Comparison of ENCODE assay signal across 9 mouse cellular contexts in genomic region chr10:100016326-100016709, GRCm38 (mm10). TPM values are rescaled to one million over a fixed set of nuclear protein-coding genes. Genes with fewer than 3 reads are reported as not detected.
A peak's percentile ranks its signal among the peaks of the same experiment; 100 is the strongest.
DNase-seq lines count a peak whose midpoint lies in the region; ATAC-seq lines count a peak whose summit lies in the region.
"Had no signal": no experiment of that assay in that cellular context is flagged by ENCODE, and none has a peak within 500 bp of the region (broad histone marks: within the 10 kb centered on the region; RNA-seq: fewer than 3 reads in every experiment).

No protein-coding gene starts in this region.

- H3K27ac ChIP-seq in neural tube, embryonic 11.5 days (ENCODE audit: low read depth, low read length): no peak overlapping the region
- H3K27ac ChIP-seq in forebrain, embryonic 11.5 days (ENCODE audit: low read depth, low read length): no peak overlapping the region
- H3K27ac ChIP-seq in heart, embryonic 16.5 days (ENCODE audit: low read length): peak overlapping the region; percentile 89
- peak overlapping the region; percentile 59; the same call in 1 of the 2 replicates for H3K27ac ChIP-seq in liver, embryonic 13.5 days
- H3K27ac ChIP-seq in neural tube, embryonic 12.5 days: no peak overlapping the region

- H3K9me3 ChIP-seq in neural tube, embryonic 11.5 days (ENCODE audit: control insufficient read depth, low read length): no peaks in the 10 kb centered on the region
- no peaks in the 10 kb centered on the region for H3K9me3 ChIP-seq in forebrain, embryonic 11.5 days (ENCODE audit: control insufficient read depth, low read length)
- H3K9me3 ChIP-seq in heart, embryonic 16.5 days (replicated peaks; ENCODE audit: control insufficient read depth, low read length): no peaks in the 10 kb centered on the region
- H3K9me3 ChIP-seq in liver, embryonic 13.5 days (replicated peaks): no peaks in the 10 kb centered on the region
- no peaks in the 10 kb centered on the region for H3K9me3 ChIP-seq in neural tube, embryonic 12.5 days

- peak; percentile 17; the same call in 1 of the 2 replicates for ATAC-seq in neural tube, embryonic 11.5 days (ENCODE audit: insufficient read depth, low FRiP score, low TSS enrichment)
- peak; percentile 39 for ATAC-seq in forebrain, embryonic 11.5 days (replicated peaks; ENCODE audit: low FRiP score)
- peak; percentile 38 for ATAC-seq in heart, embryonic 16.5 days (replicated peaks; ENCODE audit: extremely low read depth, insufficient read depth, low FRiP score)
- ATAC-seq in liver, embryonic 13.5 days (ENCODE audit: low read depth): no peak
- ATAC-seq in neural tube, embryonic 12.5 days (ENCODE audit: low FRiP score, low read depth): peak; percentile 31

- DNase-seq in neural tube, embryonic 11.5 days (ENCODE audit: low spot score): peak; percentile 53
- DNase-seq in neural tube, embryonic 10.5 days (ENCODE audit: extremely low spot score, low spot score): no peak
- peak; percentile 69 for DNase-seq in forebrain, embryonic 11.5 days (ENCODE audit: low spot score)
- peak; percentile 69 for DNase-seq in kidney, postnatal 14 days
- no peak for DNase-seq in liver, embryonic 13.5 days
- DNase-seq in urinary bladder, adult 18-20 months (ENCODE audit: low spot score in 2 of 2): peak; percentile 51 to 58

- H3K4me2 ChIP-seq in neural tube, embryonic 11.5 days (ENCODE audit: low read depth): peak overlapping the region; percentile 96
- H3K4me2 ChIP-seq in forebrain, embryonic 11.5 days (ENCODE audit: low read depth, low read length, severe bottlenecking): peak overlapping the region; percentile 99
- peak overlapping the region; percentile 91 for H3K4me2 ChIP-seq in heart, embryonic 16.5 days (ENCODE audit: low read depth, low read length)
- H3K4me2 ChIP-seq in liver, embryonic 13.5 days: peak overlapping the region; percentile 58
- peak overlapping the region; percentile 100 for H3K4me2 ChIP-seq in neural tube, embryonic 12.5 days (replicated peaks)

- H3K4me3 ChIP-seq in neural tube, embryonic 11.5 days (ENCODE audit: low read depth, low read length): peak overlapping the region; percentile 68
- H3K4me3 ChIP-seq in forebrain, embryonic 11.5 days (ENCODE audit: low read depth, low read length): peak overlapping the region; percentile 64
- peak overlapping the region; percentile 65 for H3K4me3 ChIP-seq in heart, embryonic 16.5 days (ENCODE audit: low read length)
- peak overlapping the region; percentile 65 for H3K4me3 ChIP-seq in liver, embryonic 13.5 days (replicated peaks)
- peak overlapping the region; percentile 62 for H3K4me3 ChIP-seq in neural tube, embryonic 12.5 days

- H3K36me3 ChIP-seq in neural tube, embryonic 11.5 days (ENCODE audit: control insufficient read depth, insufficient read depth, low read length): no peaks in the 10 kb centered on the region
- no peaks in the 10 kb centered on the region for H3K36me3 ChIP-seq in forebrain, embryonic 11.5 days (ENCODE audit: control insufficient read depth, insufficient read depth, low read length)
- H3K36me3 ChIP-seq in heart, embryonic 16.5 days (ENCODE audit: control insufficient read depth, insufficient read depth): no peaks in the 10 kb centered on the region
- no peaks in the 10 kb centered on the region for H3K36me3 ChIP-seq in liver, embryonic 13.5 days
- H3K36me3 ChIP-seq in neural tube, embryonic 12.5 days: no peaks in the 10 kb centered on the region

- H3K9ac ChIP-seq in neural tube, embryonic 11.5 days (ENCODE audit: low read length): peak overlapping the region; percentile 58
- peak overlapping the region; percentile 63 for H3K9ac ChIP-seq in forebrain, embryonic 11.5 days (ENCODE audit: low read length)
- H3K9ac ChIP-seq in heart, embryonic 16.5 days (ENCODE audit: low read length): peak overlapping the region; percentile 88
- peak overlapping the region; percentile 69 for H3K9ac ChIP-seq in liver, embryonic 13.5 days
- peak overlapping the region; percentile 65 for H3K9ac ChIP-seq in neural tube, embryonic 12.5 days

- peaks cover 10% of the 10 kb centered on the region for H3K27me3 ChIP-seq in neural tube, embryonic 11.5 days (ENCODE audit: control insufficient read depth, insufficient read depth, low read length)
- peaks cover 12% of the 10 kb centered on the region for H3K27me3 ChIP-seq in forebrain, embryonic 11.5 days (ENCODE audit: control insufficient read depth, insufficient read depth, low read length)
- no peaks in the 10 kb centered on the region for H3K27me3 ChIP-seq in heart, embryonic 16.5 days (ENCODE audit: control insufficient read depth, insufficient read depth, low read length)
- H3K27me3 ChIP-seq in liver, embryonic 13.5 days: peaks cover 38% of the 10 kb centered on the region
- peaks cover 12% of the 10 kb centered on the region for H3K27me3 ChIP-seq in neural tube, embryonic 12.5 days (replicated peaks)
- H3K27me3 ChIP-seq: CH12.LX had no signal

- under 1% methylated on average over 28 of the region's 28 CpGs for WGBS in neural tube, embryonic 11.5 days
- 0% methylated on average over 28 of the region's 28 CpGs for WGBS in forebrain, embryonic 11.5 days
- WGBS in heart, embryonic 16.5 days: under 1% methylated on average over 28 of the region's 28 CpGs
- WGBS in liver, embryonic 13.5 days (ENCODE audit: insufficient replicate concordance): 2% methylated on average over 28 of the region's 28 CpGs
- under 1% methylated on average over 28 of the region's 28 CpGs for WGBS in neural tube, embryonic 12.5 days

- peaks cover 12% of the 10 kb centered on the region for H3K4me1 ChIP-seq in neural tube, embryonic 11.5 days (ENCODE audit: control insufficient read depth, insufficient read depth, low read length)
- peaks cover 3% of the 10 kb centered on the region; the same call in 1 of the 2 replicates for H3K4me1 ChIP-seq in forebrain, embryonic 11.5 days (replicated peaks; ENCODE audit: control insufficient read depth, insufficient read depth, low read length)
- H3K4me1 ChIP-seq in heart, embryonic 16.5 days (ENCODE audit: control insufficient read depth, insufficient read depth, low read length): peaks cover 22% of the 10 kb centered on the region
- H3K4me1 ChIP-seq in liver, embryonic 13.5 days (replicated peaks): 0 out of 2 replicates have a peak, but pooled peaks cover 5% of the 10 kb centered on the region
- peaks cover 7% of the 10 kb centered on the region; the same call in 1 of the 2 replicates for H3K4me1 ChIP-seq in neural tube, embryonic 12.5 days

RNA-seq across cellular contexts. Expression of gene Kitl, which starts 0.9 kb away (rescaled TPM):
- polyA plus RNA-seq in neural tube, embryonic 11.5 days (2014; fragmentation: Nextera tagmentation; extraction: Ambion mirVana): 17.7 and 18.4 TPM in 2 replicates
- 18.4 and 19.2 TPM in 2 replicates for polyA plus RNA-seq in forebrain, embryonic 11.5 days (2014; fragmentation: Nextera tagmentation; extraction: Ambion mirVana)
- polyA plus RNA-seq in heart, embryonic 16.5 days (2015; fragmentation: Nextera tagmentation; extraction: Ambion mirVana): 15.0 and 18.8 TPM in 2 replicates
- polyA plus RNA-seq in liver, embryonic 13.5 days (2015; fragmentation: Nextera tagmentation; extraction: Ambion mirVana): 8.2 and 15.3 TPM in 2 replicates
- 13.1 and 16.7 TPM in 2 replicates for polyA plus RNA-seq in neural tube, embryonic 12.5 days (2016; fragmentation: Nextera tagmentation; extraction: Ambion mirVana)

Comparison
In these comparisons a context has a peak if more than half of its experiments do, and no peak if none do; other contexts are left out.
1. DNase-seq: peak in neural tube, embryonic 11.5 days (single experiment), forebrain, embryonic 11.5 days (single experiment), kidney, postnatal 14 days (single experiment) and urinary bladder, adult 18-20 months (2 of 2); none in neural tube, embryonic 10.5 days (single experiment) and liver, embryonic 13.5 days (single experiment).
2. H3K27ac ChIP-seq: peak in heart, embryonic 16.5 days (single experiment) and liver, embryonic 13.5 days (single experiment); none in neural tube, embryonic 11.5 days (single experiment), forebrain, embryonic 11.5 days (single experiment) and neural tube, embryonic 12.5 days (single experiment).
3. Peak in every context shown above with its lines, with median percentiles within 50 percentile points of each other: H3K4me2 ChIP-seq, H3K4me3 ChIP-seq and H3K9ac ChIP-seq.